Mouse (Mus musculus): ENCODE measurements around the gene Csgalnact2.

Gene Csgalnact2

DNA sequence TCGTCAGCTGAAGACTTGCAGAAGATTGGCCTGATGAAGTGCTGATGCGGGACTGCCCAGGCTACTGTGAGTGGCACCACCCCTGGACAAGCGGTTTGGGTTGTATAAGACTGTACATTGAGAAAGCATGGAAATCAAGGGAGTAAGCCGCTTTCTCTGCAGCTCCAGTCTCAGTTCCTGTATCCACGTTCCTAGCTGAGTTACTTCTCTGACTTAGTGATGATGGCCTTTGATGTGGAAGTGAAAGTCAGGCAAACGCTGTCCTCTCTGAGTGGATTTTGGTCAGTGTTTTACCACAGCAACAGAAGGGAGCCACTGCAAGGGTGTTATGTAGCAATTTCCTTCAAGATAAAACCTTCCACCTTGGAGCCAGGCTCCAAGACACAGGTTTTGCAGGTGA is 2.0 kb upstream of the Csgalnact2 start:
- in situ Hi-C loops (cut with MseI, MboI): no loop called here

DNA sequence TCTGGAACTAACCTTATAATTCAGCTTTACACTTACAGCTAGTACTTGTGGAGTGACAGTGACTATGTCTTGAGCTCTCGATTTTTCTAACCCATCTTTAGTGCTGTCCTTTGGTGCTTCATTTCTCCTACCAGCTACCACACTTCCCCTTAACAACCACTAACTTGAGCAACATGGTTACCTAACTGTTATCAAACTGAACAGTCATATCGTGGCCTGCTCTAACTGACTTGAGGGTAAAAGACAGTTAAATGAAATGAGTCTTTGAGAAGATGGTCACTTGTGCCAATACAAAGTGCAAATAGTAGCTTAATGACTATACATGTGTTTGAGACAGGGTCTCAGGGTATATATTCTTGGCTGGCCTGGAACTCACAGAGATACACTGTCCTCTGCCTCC is 1.8 kb downstream of the Csgalnact2 start:
- in situ Hi-C loops (cut with MseI, MboI): no loop called here

DNA sequence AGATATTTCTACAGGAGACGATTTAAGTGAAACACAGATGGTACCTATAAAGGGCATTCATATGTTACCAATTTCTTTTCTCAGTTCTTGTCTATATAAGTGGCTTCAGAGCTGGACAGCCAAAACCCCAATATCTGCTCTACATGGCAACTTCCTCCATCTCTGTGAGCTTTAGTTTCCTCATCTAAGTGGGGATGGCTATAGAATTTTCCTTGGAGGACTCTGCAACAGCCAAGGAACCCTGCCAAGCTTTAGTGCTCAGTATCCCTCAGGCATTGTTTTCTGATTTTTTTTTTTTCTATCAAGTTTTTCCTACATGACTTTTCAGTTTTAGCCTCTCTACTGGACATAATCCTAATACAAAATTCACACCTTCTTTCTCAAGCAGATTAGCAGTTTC is 4.5 kb downstream of the Csgalnact2 start:
- in situ Hi-C loops (cut with MseI, MboI): no loop called here

DNA sequence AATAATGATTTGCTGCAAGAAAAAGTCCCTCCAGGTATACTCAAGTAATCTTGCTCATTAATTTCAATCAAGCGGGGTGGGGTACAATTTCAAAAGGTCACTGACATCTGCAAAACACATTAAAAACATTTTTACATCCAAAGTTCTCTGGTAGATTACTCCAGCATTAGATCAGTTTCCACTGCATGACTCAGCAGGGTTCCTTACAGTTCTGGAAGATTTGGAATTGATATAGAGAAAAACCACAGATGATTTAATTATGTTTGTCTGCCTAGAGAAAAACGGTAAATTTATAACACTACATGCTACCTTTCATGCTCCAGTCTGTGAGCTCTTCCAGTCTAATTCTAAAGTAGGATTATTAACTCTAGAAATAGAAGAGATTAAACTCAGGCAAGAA is 8.9 kb downstream of the Csgalnact2 start:
- in situ Hi-C loops (cut with MseI, MboI): no loop called here

DNA sequence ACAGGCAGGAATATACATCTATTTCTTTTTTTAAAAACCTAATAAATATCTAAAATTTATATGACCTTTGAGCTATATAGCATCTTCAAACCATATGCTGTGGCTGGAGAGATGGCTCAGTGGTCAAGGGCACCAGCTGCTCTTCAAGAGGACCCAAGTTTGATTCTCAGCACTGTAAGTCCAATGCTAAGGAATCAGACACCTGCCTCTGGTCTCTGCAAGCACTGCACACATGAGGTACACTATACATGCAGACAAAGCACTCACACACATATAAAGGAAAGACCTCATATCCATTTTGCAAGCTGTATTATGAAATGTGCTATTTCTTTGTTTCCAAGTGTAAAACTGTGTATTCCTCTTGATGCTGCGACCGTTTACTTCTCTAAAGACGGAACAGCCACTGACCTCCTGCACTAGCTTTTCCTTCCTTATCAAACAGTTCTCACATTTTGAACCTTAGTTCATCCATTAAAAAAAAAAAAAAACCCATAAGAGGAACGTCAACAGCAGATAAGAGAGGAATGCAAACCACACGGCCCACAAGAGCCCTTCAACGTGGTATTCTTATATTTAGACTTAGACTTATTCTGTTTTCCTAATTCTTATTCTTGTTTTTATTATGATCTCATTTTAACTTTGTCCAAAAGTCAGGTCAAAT is 11.0 kb downstream of the Csgalnact2 start:
- in situ Hi-C loops (cut with MseI, MboI): no loop called here

DNA sequence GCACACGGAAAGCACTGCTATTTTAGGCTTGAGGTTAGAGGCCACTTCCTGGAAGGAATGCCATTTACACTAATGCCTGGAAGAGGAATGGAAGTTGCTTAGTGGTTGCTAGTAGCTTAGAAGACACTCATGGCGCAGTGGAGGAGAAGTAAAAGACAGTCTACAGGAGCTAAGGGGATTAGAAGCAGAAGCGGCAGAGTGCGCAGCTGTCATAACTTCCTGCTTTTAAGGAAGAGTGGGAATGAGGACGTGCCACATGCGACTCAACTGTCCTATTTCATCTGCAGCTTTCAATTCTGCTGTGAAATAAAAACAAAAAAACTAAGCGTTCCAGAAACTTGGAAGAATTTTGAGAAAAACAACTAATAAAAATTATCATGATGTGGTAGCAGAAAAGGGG is 11.7 kb downstream of the Csgalnact2 start:
- in situ Hi-C loops (cut with MseI, MboI): no loop called here

DNA sequence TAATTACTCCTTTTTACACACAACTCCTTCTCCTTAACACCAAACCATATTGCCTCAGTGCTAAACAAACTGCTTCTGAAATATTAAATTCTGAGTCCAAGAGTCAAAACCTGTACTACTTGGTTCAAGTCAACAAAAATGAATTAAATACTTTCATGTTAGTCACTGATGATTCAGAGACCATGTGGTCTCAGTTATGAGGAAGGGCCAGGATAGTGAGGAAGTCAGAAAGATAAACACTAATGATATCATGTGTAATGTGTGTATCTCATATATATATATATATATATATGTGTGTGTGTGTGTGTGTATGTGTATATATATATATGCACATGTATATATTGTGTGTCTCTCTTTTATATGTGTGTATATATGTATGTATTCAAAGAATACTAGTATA is 12.4 kb downstream of the Csgalnact2 start:
- in situ Hi-C loops (cut with MseI, MboI): no loop called here

DNA sequence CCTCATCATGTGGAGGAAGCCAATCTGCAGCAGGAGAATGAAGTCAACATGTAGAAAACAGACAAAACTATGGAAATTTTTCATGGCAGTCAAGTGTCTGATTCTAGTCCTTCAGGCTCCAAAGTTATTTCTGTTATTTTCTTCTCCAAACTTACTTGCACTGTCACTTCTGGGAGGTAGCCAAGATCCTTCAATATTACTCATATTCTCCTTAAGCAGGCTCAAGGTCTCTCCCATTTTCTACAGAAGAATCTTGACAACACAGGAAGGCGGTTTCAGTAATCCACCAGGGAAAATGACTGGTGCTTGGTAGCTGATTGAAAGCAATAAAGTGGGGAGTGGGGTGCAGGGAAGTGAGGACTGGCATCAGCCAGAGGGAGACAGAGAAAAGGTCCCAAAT is 16.2 kb downstream of the Csgalnact2 start:
- in situ Hi-C loops (cut with MseI, MboI): no loop called here

DNA sequence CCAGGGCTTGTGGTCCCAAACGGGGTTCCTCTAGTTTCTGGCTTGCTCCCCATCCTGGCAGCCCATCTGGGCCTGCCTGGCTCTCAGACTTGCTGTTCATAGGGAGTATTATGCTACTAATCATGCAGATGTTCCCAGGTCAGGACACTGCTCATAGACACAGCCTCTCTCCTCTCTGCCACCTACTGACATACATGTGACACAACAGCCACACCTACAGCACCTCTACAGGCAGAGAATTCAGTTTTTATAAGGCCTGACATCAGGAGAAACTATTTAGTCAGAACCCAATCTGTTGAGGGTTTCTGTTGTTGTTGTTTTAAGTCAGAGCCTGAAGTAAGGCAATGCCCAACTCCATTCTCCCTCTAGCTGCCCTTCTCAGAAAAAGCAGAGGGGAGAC is 27.1 kb downstream of the Csgalnact2 start:
- in situ Hi-C loops (cut with MseI, MboI): no loop called here

DNA sequence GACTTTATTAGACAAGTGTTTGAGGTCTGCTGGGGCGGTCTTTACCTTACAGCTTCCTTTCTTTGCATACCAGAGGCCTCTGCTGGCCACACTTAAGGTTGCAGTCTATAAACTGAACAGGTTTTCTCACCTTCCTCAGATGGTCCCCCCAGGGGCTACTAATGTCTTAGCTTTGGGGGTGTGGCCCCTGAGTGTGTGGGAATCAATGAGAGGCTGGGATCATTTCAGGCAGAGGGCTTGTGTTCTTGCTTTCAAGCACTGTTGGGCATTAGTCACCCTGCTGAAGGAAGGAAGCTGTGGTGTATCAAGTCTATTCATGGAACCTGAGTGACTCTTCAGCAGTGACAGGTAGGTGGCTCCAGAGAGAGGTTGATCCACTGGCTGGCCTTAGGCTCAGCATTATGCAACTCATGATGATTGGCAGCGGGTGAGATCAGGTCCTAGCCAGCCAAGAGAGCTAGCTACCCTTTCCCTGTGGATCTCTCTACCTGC is 39.6 kb downstream of the Csgalnact2 start:
- in situ Hi-C loops (cut with MseI, MboI): no loop called here

DNA sequence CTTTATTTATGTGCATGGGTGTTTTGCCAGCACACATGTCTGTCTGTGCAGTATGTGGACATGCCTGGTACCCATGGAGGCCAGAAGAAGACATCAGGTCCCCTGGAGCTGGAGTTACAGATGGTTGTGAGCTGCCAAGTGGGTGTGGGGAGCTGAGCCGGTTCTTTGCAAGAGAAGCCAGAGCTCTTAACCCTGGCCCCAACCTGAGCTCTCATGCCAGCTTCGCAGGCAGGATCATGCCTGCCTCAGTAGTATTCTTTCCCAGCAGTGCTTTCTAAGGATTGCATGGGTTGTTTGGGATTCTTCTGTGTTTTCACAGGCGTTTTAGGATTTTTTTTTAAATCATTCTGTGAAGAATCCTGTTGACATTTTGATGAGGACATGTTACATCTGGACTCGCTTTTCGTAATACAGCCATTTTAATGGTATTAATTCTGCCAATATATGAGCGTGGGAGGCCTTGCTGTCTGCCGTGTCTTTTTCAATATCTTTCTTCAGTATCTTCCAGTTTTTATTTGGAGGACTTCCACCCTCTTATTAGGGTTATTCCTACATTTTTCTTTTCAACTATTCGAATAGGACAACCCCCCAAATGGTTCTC is 41.1 kb downstream of the Csgalnact2 start:
- in situ Hi-C loops (cut with MseI, MboI): no loop called here

DNA sequence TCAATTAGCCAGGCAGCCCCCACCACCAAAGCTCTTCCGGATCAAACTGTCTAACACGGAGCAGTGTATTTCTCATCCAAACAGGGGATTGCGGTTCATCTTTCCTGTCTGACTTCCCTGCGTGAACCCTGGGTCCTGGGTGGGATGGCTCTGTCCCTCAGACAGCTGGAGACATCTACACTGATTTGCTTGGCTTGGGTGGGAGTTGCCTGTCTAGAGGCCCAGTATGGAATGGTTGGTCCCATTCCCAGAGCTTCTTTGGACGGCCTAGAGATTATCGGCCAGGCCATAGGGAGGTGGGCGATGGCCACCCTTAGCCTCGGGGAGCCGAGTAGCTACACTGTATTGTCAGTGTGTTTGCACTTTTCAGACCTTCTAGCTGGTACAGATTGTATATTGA is 48.1 kb downstream of the Csgalnact2 start:
- in situ Hi-C loops (cut with MseI, MboI): no loop called here

DNA sequence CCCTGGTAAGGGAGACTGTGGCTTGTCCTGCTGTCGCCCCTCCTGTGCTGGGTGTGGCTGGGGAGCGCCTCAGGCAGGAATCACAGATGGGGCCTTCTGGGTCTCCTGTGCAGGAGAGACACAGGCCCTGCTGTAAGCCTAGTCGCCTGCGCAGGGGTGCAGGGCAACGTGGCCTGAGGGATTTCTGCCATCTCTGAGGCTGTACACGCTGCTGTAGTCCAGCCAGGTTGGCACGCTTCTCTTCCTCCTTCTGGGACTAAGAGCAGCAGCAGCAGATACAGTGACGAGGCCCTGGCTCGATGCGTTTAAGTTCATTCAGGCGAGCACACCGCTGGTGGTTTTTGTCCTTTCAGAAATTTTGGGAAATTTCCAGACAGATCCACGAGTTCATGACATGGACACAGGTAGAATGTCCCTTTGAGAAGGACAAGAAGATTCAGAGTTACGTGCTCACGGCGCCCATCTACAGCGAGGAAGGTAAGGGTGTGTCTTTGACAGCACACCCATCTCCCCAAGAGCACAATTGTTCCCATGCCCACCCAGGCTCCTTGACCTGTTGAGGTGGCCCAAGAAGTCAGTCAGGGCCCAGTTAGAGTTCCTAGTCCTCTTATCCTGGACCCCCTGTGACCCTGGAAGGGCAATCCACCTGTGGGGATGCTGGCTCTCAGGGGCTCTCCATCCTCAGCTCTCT is 50.0 kb downstream of the Csgalnact2 start:
- in situ Hi-C loops (cut with MseI, MboI): no loop called here

DNA sequence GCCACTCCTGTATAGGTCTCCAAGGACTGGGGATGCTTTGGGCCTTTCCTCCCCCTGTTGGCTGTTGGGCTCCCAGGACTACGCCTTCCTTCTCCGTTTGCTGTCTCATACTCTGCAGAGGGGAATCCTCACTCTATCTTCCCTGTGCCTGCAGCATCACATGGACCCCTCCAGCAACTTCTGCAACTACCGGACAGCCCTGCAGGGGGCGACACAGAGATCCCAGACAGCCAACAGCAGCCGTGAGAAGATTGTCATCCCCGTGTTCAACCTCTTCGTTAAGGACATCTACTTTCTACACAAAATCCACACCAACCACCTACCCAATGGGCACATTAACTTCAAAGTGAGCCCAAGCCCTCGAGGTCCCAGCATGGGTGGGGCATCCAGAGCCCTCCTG is 51.0 kb downstream of the Csgalnact2 start:
- in situ Hi-C loops (cut with MseI, MboI): no loop called here

DNA sequence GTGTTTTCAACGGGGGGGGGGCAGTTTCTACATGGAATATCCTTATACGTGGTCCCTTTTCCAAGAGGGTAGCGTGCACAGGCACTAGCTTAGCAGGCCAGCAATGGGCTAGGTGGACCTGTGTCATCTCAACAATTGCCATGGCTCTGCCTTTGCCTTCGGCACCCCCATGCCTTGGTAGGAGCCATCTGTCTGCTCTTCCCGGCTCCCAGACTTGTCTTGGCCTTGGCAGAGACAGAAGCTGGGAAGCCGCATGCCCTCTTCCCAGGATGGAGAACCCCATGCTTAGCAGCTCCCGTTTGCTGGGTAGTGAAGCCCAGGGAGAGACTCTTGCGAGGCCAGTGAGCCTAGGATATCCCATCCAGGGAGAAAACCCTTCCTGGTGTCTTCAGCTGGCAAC is 54.3 kb downstream of the Csgalnact2 start:
- in situ Hi-C loops (cut with MseI, MboI): no loop called here

DNA sequence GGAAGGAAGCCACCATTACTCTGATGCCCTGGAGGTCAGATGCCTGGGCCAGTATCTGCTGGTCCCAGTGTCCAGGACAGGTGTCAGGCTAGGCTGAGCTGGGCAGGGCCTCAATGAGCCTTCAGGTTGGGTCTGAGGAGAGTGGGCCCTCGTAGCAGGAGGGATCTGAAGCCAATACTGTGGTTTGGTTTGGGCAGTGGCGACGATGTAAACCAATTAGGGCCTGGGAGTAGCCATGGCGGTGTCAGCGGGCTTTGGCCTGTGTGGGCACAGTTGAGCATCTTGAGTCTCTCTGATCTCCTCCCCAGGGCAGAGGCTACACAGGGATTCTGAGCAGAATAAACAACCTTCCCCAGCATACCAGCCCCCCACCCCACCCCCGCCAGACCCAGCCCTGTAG is 55.3 kb downstream of the Csgalnact2 start:
- in situ Hi-C loops (cut with MseI, MboI): no loop called here

DNA sequence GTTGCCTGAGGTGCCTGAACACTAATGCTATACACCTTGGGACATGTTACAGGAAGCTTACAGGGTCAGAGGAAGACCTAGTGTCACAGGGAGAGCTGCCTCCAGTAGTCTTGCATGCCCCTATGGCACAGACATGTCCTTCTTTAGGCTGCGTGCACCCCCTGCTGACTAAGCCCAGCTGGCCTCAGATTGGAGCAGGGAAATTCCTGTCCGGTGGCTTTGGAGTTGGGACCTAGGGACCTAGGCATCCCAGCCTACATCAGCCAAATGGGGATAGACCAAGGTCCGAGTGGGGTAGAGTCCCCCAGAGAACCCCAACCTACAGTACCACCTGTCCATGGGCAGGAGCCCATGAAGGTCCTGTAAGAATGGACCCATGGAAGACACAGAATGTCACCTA is 56.6 kb downstream of the Csgalnact2 start:
- in situ Hi-C loops (cut with MseI, MboI): no loop called here

DNA sequence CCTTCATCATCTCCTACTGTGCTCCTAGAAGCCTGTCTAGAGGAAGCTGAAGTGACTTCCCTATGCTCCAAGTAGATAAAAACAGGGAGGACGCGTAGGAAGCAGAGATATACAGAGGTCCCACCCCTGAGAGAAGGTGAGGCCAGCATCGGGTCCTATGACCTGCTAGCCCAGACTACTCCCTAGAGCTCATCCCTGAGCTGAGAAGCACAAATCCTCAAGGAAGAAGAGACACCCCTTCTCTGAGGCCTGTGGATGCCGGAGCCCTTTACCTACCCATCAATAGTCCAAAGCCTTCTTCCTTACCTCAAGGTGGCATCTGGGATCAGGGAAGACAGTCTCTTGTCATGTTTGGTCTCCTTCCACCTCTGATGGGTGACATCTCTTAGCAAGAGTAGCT is 58.2 kb downstream of the Csgalnact2 start:
- in situ Hi-C loops (cut with MseI, MboI): no loop called here

DNA sequence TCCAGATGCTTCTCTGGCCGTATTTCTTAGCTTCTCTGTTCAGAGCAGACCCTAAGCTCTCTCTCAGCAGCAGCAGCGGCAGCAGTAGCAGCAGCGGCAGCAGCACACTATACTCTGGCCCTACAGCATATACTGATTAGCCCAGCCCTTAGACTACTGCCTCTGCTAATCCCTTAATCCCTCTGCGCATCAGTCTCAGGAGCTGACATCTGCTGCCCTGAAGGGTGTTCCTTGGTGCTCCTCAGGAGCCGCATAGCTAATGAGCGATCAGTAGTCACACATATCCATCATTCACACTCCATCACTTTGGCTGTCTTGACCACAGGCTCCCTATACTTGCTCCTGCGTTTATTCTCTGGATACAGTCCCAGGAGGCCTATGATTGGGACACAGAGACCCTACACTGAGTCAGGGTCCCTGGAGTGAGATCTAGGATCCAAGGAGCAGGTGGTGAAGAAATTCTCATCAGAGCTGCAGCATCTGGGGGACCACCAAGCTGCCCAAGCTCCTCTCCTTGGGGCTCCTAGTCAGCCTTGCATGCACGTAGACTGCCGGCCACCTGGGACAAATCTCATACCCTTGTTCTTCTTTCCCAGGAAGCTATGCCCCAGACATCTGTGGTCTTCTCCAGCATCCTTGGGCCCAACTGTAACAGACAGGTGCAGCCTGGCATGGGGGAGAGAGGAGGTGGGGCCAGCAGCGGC is 59.0 kb downstream of the Csgalnact2 start:
- in situ Hi-C loops (cut with MseI, MboI): no loop called here

DNA sequence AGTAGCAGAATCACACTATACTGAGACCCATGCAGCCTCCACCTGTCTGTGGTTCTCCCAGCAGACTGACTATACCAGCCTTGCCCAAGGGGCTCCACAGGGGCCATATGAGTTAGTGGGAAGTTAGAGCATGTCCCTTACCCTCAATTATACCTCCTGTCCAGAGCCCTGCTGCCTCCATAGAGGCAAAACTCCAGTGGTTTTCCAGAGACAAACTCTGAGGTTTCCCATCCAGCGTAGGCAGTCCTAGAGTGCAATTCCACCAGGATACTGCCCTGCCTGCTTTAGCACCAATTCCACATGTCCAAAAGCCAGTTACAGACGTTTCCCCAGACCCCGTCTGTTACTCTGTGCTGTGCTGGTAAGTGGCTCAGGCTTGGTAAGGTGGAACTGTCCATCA is 59.6 kb downstream of the Csgalnact2 start:
- in situ Hi-C loops (cut with MseI, MboI): no loop called here

DNA sequence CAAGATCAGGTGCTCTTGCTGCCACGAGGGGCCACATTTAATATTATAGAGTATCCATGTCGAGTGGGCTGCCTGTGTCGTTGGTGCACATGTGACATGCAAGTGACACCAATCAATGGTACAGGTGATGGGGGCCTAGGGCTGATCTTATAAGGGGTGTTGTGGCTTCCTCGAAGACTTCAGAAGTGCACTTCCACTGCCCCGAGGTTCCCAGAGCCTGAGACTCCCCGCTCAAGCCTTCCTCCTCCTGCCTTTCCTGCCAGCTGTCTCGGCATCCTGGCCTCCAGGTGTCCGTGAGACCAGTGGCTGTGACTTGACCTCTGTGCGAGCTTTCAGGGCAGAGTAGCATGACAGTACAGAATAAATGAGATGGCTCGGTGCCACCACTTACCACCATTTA is 60.2 kb downstream of the Csgalnact2 start:
- in situ Hi-C loops (cut with MseI, MboI): no loop called here

DNA sequence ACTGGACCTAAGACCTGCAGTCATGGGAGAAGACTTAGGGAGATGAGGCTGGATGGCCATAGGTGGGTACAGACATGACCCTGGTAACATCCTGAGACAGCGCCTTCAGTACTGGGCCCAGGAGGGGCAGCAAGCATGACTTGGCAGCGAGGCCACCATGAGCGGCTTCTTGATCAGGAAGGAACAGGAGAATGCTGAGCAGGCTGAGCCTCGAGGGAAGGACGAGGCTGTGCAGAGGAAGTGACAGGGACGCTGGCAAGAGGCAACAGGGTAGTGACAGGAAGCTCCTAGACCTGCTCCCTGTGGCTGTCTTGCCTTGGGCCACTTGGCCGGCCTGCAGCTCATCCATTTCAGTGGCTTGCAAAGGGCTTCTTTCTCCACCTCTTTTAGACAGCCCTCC is 61.5 kb downstream of the Csgalnact2 start:
- in situ Hi-C loops (cut with MseI, MboI): no loop called here

DNA sequence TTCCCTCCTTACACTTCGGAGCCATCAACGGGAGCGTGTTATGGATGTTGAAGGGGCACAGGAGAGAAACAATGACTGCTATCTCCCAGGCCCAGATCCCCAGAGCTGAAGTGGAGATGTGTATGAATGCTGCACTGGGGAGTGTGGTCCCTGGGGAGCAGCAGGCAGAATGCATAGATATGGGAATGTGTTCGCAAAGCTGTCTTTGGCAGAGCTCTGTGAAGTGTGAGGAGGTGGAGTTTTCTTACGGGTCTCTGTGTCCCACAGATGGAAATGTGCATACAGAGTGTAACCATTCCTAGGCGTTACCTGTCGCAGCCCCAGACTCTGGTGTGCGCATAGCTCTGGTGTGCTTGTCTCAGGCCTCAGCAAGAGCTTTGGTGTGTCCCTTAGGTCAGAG is 62.2 kb downstream of the Csgalnact2 start:
- in situ Hi-C loops (cut with MseI, MboI): no loop called here

All from mouse trophoblast stem cell (cell line).